Mouse (Mus musculus) hindbrain, embryonic 16.5 days (tissue): ENCODE measurements around the gene Slc24a1. TPM values are rescaled to one million over a fixed set of nuclear protein-coding genes. Genes with fewer than 3 reads are reported as not detected.
"Not testable (repeated sequence)": the region's sequence is repeated elsewhere in the genome, so short reads cannot be mapped to it uniquely, and the experiment has no call there.

Source experiments
- ATAC-seq: fragments of 200-750 bp; cut with Nextera tagmentation; 2 replicates; pipeline ENCODE4 v1.8.0; 2017; ENCODE audit warnings: moderate TSS enrichment, moderate library complexity
- H3K27ac ChIP-seq: fragments of 300-500 bp; sonication (generic); 2 replicates; pipeline ENCODE4 v1.5.1; 2014; ENCODE audit warnings: low read depth, mild to moderate bottlenecking, control low read depth, low read length, moderate library complexity
- H3K27me3 ChIP-seq: fragments of 300-500 bp; sonication (generic); replicated peaks from 2 replicates; pipeline ENCODE4 v1.6.1; 2014; ENCODE audit warnings: low read length; ENCODE audit not compliant: control insufficient read depth, insufficient read depth
- H3K36me3 ChIP-seq: fragments of 300-500 bp; sonication (generic); 2 replicates; pipeline ENCODE4 v1.6.1; 2014; ENCODE audit warnings: mild to moderate bottlenecking, low read length, moderate library complexity, mixed read lengths; ENCODE audit not compliant: control insufficient read depth, insufficient read depth
- H3K4me1 ChIP-seq: fragments of 300-500 bp; sonication (generic); 2 replicates; pipeline ENCODE4 v1.6.1; 2014; ENCODE audit warnings: low read depth, low read length; ENCODE audit not compliant: control insufficient read depth, insufficient read depth
- H3K4me2 ChIP-seq: fragments of 300-500 bp; sonication (generic); 2 replicates; pipeline ENCODE4 v1.6.1; 2014; ENCODE audit warnings: mild to moderate bottlenecking, low read length, control low read depth, moderate library complexity
- H3K4me3 ChIP-seq: fragments of 300-500 bp; sonication (generic); 2 replicates; pipeline ENCODE4 v1.5.1; 2014; ENCODE audit warnings: mild to moderate bottlenecking, low read length, control low read depth, moderate library complexity
- H3K9ac ChIP-seq: fragments of 300-500 bp; sonication (generic); 2 replicates; pipeline ENCODE4 v1.6.1; 2014; ENCODE audit warnings: low read depth, mild to moderate bottlenecking, control low read depth, low read length, moderate library complexity
- H3K9me3 ChIP-seq: fragments of 300-500 bp; sonication (generic); 2 replicates; pipeline ENCODE4 v1.6.1; 2014; ENCODE audit warnings: mild to moderate bottlenecking, low read length, moderate library complexity; ENCODE audit not compliant: control insufficient read depth
- WGBS: fragments of 180-500 bp; shearing (Covaris S2); extraction: QIAGEN DNeasy Blood & Tissue Kit; methylation state at CpG from one replicate; pipeline ENCODE4 v1.1.7; 2014; 5-methylcytosine and 5-hydroxymethylcytosine counted together
- polyA plus RNA-seq: library from polyadenylated mRNA; unstranded; fragments of >200 nt; fragmentation: Nextera tagmentation; extraction: Ambion mirVana; gene quantifications from 2 replicates; pipeline ENCODE4 v1.2.1, GENCODE M21; 2015

Gene Slc24a1
- 0.04 and 0.11 TPM in 2 replicates for polyA plus RNA-seq

DNA sequence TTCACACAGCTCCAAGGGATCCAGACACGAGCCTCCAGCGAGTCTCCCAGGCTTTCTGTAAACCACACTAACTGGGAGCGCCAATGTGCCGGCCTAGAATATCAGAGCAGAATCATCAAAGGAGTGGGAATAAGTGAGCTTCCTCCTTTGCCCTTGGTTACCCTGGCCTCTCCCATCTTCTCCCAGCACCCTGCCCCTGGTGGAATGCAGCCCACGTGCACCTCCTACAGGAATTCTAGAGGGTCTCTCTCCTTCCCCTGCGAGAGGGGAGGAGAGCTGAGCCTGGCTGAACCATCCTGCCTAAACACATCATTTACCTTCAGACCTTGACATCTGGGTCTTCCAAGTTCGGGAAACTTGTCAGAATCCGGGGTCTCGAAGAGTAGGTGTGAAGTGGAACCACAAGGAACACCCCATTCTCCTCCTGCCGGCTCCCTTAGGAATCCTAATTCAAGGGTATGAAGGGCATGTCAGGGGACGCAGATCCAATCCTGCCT lies at the start of gene Slc24a1:
TSS of gene Slc24a1 (minus strand) at position 447 of the 497 bp plus-strand sequence.
- H3K27me3 ChIP-seq: peaks cover 3% of the 10 kb centered on the region; the same call in 1 of the 2 replicates
- no peak for ATAC-seq
- no peak within 1 kb of the TSS for H3K9ac ChIP-seq
- H3K9me3 ChIP-seq: no peaks in the 10 kb centered on the region
- no peak within 1 kb of the TSS for H3K4me2 ChIP-seq
- no peak within 1 kb of the TSS for H3K4me3 ChIP-seq
- no peaks in the 10 kb centered on the region for H3K4me1 ChIP-seq
- 44% methylated on average over 11 of the region's 11 CpGs for WGBS
- no peak within 1 kb of the TSS for H3K27ac ChIP-seq
- no peaks in the 10 kb centered on the region for H3K36me3 ChIP-seq

DNA sequence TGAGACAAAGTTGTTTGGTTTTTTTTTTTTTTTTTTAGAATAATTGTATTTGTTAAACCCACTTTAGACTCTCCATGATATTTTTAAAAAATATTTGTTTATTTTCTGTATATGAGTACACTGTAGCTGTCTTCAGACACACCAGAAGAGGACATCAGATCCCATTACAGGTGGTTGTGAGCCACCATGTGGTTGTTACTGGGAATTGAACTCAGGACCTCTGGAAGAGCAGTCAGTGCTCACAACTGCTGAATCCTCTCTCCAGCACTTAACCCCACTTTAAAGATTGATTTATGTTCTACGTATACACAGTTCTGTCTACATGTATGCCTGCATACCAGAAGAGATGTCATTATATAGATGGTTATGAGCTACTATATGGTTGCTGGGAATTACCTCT lies 44.1 kb upstream of the Slc24a1 start:
- H3K27me3 ChIP-seq, ATAC-seq, H3K9me3 ChIP-seq, H3K27ac ChIP-seq, H3K9ac ChIP-seq, H3K4me1 ChIP-seq, H3K4me3 ChIP-seq, H3K4me2 ChIP-seq: not testable (repeated sequence)
- 97% methylated on average over 1 of the region's 1 CpGs for WGBS
- H3K36me3 ChIP-seq: peaks cover 30% of the 10 kb centered on the region

DNA sequence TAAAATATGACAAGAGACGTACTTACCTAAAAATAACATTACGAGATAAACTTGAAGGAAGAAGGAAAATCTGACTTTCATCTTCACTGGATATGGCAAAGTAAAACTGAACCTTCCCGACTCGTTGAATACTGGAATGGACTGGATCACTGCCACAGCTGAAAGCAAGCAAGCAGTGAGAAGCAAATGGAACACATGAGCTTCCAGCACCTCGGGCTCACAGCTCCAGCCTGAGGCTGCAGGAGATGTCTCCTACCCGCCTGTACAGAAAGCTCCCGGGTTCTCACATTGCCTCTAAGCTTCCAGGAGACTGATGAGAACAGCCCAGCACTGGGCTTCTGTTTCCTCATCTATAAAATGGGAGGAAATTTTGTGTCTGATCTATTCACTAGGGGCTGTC lies 38.9 kb upstream of the Slc24a1 start:
- 92% methylated on average over 7 of the region's 7 CpGs for WGBS
- no peak overlapping the region for H3K27ac ChIP-seq
- H3K36me3 ChIP-seq: peaks cover 38% of the 10 kb centered on the region
- no peaks in the 10 kb centered on the region for H3K27me3 ChIP-seq
- no peak overlapping the region for H3K9ac ChIP-seq
- H3K4me2 ChIP-seq: no peak overlapping the region
- H3K9me3 ChIP-seq: no peaks in the 10 kb centered on the region
- H3K4me1 ChIP-seq: no peaks in the 10 kb centered on the region
- no peak overlapping the region for H3K4me3 ChIP-seq
- no peak for ATAC-seq

DNA sequence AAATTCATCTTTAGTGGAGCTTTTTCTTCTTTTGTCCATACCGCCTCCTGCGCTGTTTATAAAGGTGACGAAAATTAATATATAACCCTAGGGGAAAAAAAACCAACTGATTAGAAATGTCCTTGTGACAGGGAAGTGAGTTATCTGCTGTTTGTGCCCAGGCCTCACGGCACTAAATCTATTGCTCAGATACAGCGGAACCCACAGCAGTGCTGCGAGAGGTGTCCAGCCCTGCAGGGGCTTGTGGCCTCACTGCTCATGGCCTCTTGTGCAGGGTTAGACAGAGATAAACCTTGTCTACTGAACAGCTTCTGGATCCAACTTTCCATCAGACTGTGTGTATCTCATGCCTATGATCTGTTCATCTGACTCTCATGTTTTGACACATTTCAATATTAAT lies 37.0 kb upstream of the Slc24a1 start:
- whole genome bisulfite sequencing: 91% methylated on average over 6 of the region's 6 CpGs
- no peak for ATAC-seq
- no peaks in the 10 kb centered on the region for H3K4me1 ChIP-seq
- H3K36me3 ChIP-seq: peaks cover 35% of the 10 kb centered on the region
- no peak overlapping the region for H3K27ac ChIP-seq
- no peak overlapping the region for H3K4me3 ChIP-seq
- H3K9ac ChIP-seq: no peak overlapping the region
- H3K9me3 ChIP-seq: no peaks in the 10 kb centered on the region
- no peaks in the 10 kb centered on the region for H3K27me3 ChIP-seq
- H3K4me2 ChIP-seq: no peak overlapping the region

DNA sequence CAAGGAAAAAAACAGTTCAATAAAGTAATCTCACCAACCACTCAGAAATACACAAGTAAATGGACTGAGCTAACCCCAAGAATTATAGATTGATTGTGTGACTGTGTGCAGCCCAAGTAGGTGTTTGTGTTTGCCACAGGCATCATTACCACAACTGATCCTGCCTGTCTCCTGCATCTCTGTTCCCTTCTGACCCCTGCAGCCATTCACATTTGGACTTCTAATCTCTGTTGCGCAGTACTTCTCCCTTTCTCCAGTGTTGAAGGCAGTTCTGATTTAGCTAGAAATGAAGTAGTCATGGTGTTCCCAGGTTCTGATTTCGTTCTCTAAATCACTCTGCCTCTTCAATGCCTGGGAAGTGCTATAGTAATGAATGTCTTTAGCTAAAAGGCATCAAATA lies 36.2 kb upstream of the Slc24a1 start:
- no peak overlapping the region for H3K27ac ChIP-seq
- no peaks in the 10 kb centered on the region for H3K4me1 ChIP-seq
- H3K4me3 ChIP-seq: no peak overlapping the region
- H3K9ac ChIP-seq: no peak overlapping the region
- no peaks in the 10 kb centered on the region for H3K27me3 ChIP-seq
- 90% methylated on average over 2 of the region's 2 CpGs for WGBS
- H3K9me3 ChIP-seq: no peaks in the 10 kb centered on the region
- no peak overlapping the region for H3K4me2 ChIP-seq
- peaks cover 38% of the 10 kb centered on the region for H3K36me3 ChIP-seq
- no peak for ATAC-seq

DNA sequence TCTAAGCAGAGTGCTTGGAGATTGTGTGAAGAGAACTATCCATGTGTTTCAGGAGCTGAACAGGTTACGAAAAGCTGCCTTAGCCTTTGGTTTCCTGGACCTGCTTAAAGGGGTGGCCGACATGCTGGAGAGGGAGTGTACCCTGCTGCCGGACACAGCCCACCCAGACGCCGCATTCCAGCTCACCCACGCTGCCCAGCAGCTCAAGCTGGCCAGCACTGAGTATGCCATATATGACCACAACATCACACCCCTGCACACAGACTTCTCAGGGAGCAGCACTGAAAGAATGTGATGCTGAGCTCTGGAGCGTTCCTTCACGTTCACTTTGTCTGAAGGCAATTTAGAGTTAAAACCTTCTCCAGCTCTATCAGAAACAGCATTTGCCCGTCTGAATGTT lies 34.4 kb upstream of the Slc24a1 start:
- Histone ChIP-seq H3K36me3 (peaks cover 41% of the 10 kb centered on the region), H3K4me2 (no peak overlapping the region), H3K27me3 (no peaks in the 10 kb centered on the region), H3K27ac (no peak overlapping the region), H3K4me1 (no peaks in the 10 kb centered on the region), H3K9me3 (no peaks in the 10 kb centered on the region), H3K4me3 (no peak overlapping the region), H3K9ac (no peak overlapping the region)
- ATAC-seq: no peak
- WGBS: 84% methylated on average over 9 of the region's 9 CpGs

DNA sequence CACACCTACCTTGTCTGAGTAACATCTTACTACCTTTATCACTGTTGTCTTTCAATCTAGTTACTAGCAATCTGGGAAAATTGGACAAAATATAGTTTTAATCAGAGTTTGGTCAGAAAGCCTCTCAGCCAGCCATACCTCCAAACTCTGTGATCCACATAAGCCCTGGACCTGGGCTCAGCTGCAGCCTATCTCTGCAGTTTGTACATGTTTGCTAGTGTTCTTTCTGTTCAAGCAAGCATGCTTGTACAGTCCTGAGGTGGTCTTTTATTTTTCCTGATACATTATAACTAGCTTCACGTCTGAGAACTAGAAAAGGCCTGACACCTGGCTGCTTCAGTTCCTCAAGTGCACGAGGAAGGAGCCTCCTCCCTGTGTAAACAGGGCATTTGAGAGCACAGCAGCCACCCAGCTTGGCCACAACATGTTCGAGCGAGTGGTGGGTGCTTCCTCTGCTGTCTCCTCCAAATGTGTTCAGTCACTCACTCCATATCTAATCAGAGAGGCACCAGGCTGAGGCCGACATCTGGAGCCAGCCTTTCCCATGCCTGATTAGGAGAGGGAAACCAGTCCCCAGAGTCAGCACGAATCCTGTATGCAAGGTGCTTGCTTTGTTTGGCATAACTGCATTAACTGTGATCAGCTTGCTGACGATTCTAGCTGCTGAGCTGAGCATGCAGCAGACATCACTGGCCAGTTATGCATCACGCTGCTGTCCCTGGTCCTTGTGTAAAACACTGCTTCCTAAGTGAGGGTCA lies 33.8 kb upstream of the Slc24a1 start:
- no peak overlapping the region for H3K4me2 ChIP-seq
- 83% methylated on average over 8 of the region's 8 CpGs for WGBS
- no peaks in the 10 kb centered on the region for H3K4me1 ChIP-seq
- H3K4me3 ChIP-seq: no peak overlapping the region
- no peaks in the 10 kb centered on the region for H3K27me3 ChIP-seq
- H3K9ac ChIP-seq: no peak overlapping the region
- no peaks in the 10 kb centered on the region for H3K9me3 ChIP-seq
- H3K36me3 ChIP-seq: peaks cover 43% of the 10 kb centered on the region
- no peak overlapping the region for H3K27ac ChIP-seq
- ATAC-seq: no peak

DNA sequence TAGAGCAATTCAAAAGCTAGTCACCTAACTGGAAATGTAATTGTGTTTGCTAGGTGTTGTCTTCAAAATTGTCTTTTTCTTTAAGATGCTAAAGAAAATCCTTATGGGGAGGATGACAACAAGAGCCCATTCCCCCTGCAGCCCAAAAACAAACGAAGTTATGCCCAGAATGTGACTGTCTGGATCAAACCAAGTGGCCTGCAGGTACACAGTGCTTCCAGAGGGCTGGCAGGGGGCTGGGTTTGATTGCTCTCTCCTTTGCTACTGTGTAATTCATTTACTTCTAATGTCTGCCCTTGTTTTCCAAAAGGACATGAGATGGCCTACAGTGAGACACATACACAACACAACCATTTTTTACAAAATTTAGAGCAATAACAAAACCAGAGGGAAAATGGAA lies 30.5 kb upstream of the Slc24a1 start:
- no peak overlapping the region for H3K4me2 ChIP-seq
- ATAC-seq: no peak
- H3K9ac ChIP-seq: no peak overlapping the region
- no peaks in the 10 kb centered on the region for H3K27me3 ChIP-seq
- no peaks in the 10 kb centered on the region for H3K9me3 ChIP-seq
- no peak overlapping the region for H3K27ac ChIP-seq
- H3K36me3 ChIP-seq: peaks cover 46% of the 10 kb centered on the region
- 78% methylated on average over 1 of the region's 1 CpGs for WGBS
- H3K4me1 ChIP-seq: no peaks in the 10 kb centered on the region
- no peak overlapping the region for H3K4me3 ChIP-seq

DNA sequence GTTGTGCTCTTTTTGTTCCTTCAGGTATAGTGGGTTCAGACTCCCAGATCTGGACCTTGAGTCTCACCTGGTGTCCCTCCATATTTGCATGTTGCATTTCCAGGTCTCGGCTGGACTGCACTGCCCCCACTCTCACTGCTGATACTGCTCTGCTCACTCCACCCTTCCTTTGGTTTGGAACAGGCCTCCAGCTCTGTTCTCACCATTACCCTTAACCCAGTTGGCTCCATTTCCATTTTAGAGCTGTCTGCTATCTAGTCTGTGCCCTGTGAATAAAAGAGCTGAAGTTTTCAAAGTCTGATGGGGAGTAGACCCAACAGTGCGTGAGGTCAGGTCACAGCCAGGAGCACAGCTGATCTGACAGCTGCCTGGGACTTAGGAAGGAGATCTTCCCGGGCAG lies 29.1 kb upstream of the Slc24a1 start:
- Histone ChIP-seq H3K4me3 (no peak overlapping the region), H3K27ac (no peak overlapping the region), H3K4me1 (no peaks in the 10 kb centered on the region), H3K9ac (no peak overlapping the region), H3K27me3 (no peaks in the 10 kb centered on the region), H3K9me3 (no peaks in the 10 kb centered on the region), H3K36me3 (peaks cover 44% of the 10 kb centered on the region), H3K4me2 (no peak overlapping the region)
- WGBS: 74% methylated on average over 3 of the region's 3 CpGs
- ATAC-seq: no peak
